Mouse (Mus musculus) midbrain, embryonic 12.5 days (tissue): ENCODE results near the gene Cdhr1. TPM values are rescaled to one million over a fixed set of nuclear protein-coding genes. Genes with fewer than 3 reads are reported as not detected.

ENCODE experiments used
- ATAC-seq: fragments of 200-750 bp; cut with Nextera tagmentation; 2 replicates; pipeline ENCODE4 v1.8.0; 2017; ENCODE audit warnings: low read depth, moderate TSS enrichment, moderate library complexity; ENCODE audit not compliant: low FRiP score
- H3K27ac ChIP-seq: fragments of 300-500 bp; sonication (generic); replicated peaks from 2 replicates; pipeline ENCODE4 v1.5.1; 2016; ENCODE audit warnings: mild to moderate bottlenecking
- H3K27me3 ChIP-seq: fragments of 300-500 bp; sonication (generic); 2 replicates; pipeline ENCODE4 v1.6.1; 2016; ENCODE audit warnings: mild to moderate bottlenecking
- H3K36me3 ChIP-seq: fragments of 300-500 bp; sonication (generic); 2 replicates; pipeline ENCODE4 v1.6.1; 2016
- H3K4me1 ChIP-seq: fragments of 300-500 bp; sonication (generic); 2 replicates; pipeline ENCODE4 v1.6.1; 2016
- H3K4me2 ChIP-seq: fragments of 300-500 bp; sonication (generic); replicated peaks from 2 replicates; pipeline ENCODE4 v1.6.1; 2016; ENCODE audit warnings: mild to moderate bottlenecking, moderate library complexity
- H3K4me3 ChIP-seq: fragments of 300-500 bp; sonication (generic); 2 replicates; pipeline ENCODE4 v1.5.1; 2016; ENCODE audit warnings: mild to moderate bottlenecking
- H3K9ac ChIP-seq: fragments of 300-500 bp; sonication (generic); replicated peaks from 2 replicates; pipeline ENCODE4 v1.6.1; 2016; ENCODE audit warnings: mild to moderate bottlenecking, moderate library complexity
- H3K9me3 ChIP-seq: fragments of 300-500 bp; sonication (generic); 2 replicates; pipeline ENCODE4 v1.6.1; 2016; ENCODE audit warnings: mild to moderate bottlenecking
- WGBS: fragments of 180-500 bp; shearing (Covaris S2); methylation state at CpG from one replicate; pipeline ENCODE4 v1.1.7; 2016; 5-methylcytosine and 5-hydroxymethylcytosine counted together
- polyA plus RNA-seq: library from polyadenylated mRNA; unstranded; fragments of >200 nt; fragmentation: Nextera tagmentation; extraction: Ambion mirVana; gene quantifications from 2 replicates; pipeline ENCODE4 v1.2.1, GENCODE M21; 2016

Cdhr1 gene
- polyA plus RNA-seq, 1 experiment from 2014 or later, result 0.17 TPM

DNA sequence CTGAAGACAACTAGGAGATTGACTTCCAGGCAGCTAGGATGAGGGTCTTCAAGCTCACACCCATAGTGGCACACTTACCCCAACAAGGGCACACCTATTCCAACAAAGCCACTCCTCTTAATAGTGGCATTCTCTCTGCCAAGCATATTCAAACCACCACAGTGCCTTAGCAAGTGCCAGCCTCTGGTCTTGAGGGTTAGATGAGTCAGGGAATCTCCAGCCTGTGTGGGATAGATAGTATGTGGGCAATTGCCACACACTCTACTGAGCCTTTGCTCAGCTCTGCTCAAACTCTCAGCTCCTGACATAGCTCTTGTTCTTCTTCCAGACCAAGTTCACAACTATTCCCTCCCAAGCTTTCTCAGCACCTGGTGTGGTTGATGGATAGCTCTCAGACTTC is 13.2 kb upstream of the Cdhr1 start:
- H3K27me3 ChIP-seq, result no peaks in the 10 kb centered on the region
- H3K27ac ChIP-seq, result no peak overlapping the region
- H3K36me3 ChIP-seq, result no peaks in the 10 kb centered on the region
- H3K9me3 ChIP-seq, result no peaks in the 10 kb centered on the region
- no peak overlapping the region for H3K4me3 ChIP-seq
- no peaks in the 10 kb centered on the region for H3K4me1 ChIP-seq
- ATAC-seq, result no peak
- H3K9ac ChIP-seq, result no peak overlapping the region
- H3K4me2 ChIP-seq, result no peak overlapping the region

DNA sequence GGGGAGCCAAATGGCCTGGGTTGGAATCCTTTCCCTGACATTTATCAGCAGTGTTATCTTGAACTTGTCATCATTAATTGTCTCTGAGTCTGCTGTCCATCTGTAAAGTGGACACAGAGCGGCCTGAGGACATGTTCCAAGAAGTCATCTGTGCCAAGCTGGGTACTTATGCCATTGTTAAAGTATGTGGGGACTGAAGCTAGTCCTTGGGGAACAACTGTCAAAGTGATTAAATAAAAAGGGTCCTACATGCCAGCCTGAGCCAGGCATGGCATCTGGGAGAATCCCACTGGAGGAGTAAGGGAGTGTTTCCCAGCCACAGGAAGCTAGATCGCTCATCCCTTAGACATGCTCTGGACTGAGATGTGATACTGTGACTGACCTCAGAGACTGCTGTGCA is 12.3 kb upstream of the Cdhr1 start:
- H3K9me3 ChIP-seq, result no peaks in the 10 kb centered on the region
- ATAC-seq, result no peak
- H3K27me3 ChIP-seq, result no peaks in the 10 kb centered on the region
- no peak overlapping the region for H3K9ac ChIP-seq
- 95% methylated on average over 2 of the region's 2 CpGs for WGBS
- no peaks in the 10 kb centered on the region for H3K36me3 ChIP-seq
- no peak overlapping the region for H3K4me2 ChIP-seq
- H3K4me1 ChIP-seq, result no peaks in the 10 kb centered on the region
- H3K27ac ChIP-seq, result no peak overlapping the region
- H3K4me3 ChIP-seq, result no peak overlapping the region

DNA sequence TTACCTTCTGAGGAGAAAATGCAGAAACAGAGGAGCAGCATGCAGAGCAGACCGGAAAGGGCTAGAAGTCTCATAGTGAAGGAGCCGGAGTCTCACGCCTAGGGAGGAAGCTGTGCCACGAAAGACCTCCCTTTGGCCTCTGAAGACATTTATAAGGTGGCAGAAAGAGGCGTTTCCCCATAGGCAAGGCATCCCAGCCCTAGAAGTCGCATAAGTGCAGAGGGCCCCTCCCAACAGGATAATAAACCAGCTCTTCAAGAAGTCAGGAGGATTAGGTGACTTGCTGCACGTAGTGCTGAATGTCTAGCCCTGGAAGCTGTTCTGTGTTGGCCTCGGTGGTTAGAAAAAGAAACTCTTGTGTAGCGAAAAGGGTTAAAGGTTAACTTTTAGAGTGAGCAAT is 11.8 kb upstream of the Cdhr1 start:
- Histone ChIP-seq H3K27me3 (no peaks in the 10 kb centered on the region), H3K4me2 (no peak overlapping the region), H3K9me3 (no peaks in the 10 kb centered on the region), H3K4me1 (no peaks in the 10 kb centered on the region), H3K4me3 (no peak overlapping the region), H3K9ac (no peak overlapping the region), H3K27ac (no peak overlapping the region), H3K36me3 (no peaks in the 10 kb centered on the region)
- 79% methylated on average over 9 of the region's 9 CpGs for WGBS
- ATAC-seq, result no peak

DNA sequence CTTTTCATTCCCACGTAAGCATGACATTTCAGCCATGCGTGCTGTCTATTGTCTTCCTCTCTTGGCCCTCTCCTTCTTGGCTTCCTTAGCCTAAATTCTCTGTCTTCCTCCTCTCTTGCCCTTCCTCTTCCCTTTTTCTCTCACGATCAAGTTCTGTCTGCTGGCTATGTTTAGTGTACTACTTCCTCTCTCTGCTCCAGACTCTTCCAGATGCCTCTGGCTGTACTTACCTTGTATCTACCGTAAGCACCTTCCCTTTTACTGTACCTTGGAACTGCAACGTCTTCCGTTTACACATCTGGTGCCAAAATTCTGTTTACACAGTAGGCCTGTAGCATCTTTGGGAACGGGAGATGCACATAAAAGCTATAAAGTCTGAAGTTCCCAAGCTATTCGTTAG is 11.3 kb upstream of the Cdhr1 start:
- no peaks in the 10 kb centered on the region for H3K27me3 ChIP-seq
- H3K9ac ChIP-seq, result no peak overlapping the region
- H3K4me2 ChIP-seq, result no peak overlapping the region
- no peaks in the 10 kb centered on the region for H3K4me1 ChIP-seq
- H3K27ac ChIP-seq, result no peak overlapping the region
- no peak overlapping the region for H3K4me3 ChIP-seq
- no peaks in the 10 kb centered on the region for H3K9me3 ChIP-seq
- no peak for ATAC-seq
- H3K36me3 ChIP-seq, result no peaks in the 10 kb centered on the region
- WGBS, result 91% methylated on average over 8 of the region's 8 CpGs

DNA sequence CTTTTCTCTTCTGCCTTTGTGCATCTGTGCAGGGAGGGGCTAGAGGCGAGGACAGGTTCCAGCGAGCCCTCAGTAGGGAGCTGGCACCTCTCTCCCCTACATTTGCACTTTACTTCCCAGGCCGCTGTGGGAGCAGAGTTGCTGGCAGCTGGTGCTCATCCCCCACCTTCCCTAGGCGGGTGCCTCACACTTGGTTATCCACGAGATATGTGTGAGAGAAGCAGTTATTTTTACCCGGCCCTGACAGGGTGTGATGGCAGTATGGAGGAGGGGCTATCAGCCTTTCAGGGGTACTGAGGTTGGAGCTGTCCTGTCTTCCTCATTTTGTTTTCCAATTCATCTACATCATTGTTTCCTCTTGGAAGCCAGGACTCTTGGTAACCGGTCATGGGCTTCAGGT is 7.7 kb upstream of the Cdhr1 start:
- no peak overlapping the region for H3K4me2 ChIP-seq
- no peaks in the 10 kb centered on the region for H3K4me1 ChIP-seq
- no peaks in the 10 kb centered on the region for H3K36me3 ChIP-seq
- no peaks in the 10 kb centered on the region for H3K27me3 ChIP-seq
- no peak overlapping the region for H3K4me3 ChIP-seq
- 47% methylated on average over 7 of the region's 7 CpGs for WGBS
- no peaks in the 10 kb centered on the region for H3K9me3 ChIP-seq
- no peak for ATAC-seq
- no peak overlapping the region for H3K9ac ChIP-seq
- no peak overlapping the region for H3K27ac ChIP-seq

DNA sequence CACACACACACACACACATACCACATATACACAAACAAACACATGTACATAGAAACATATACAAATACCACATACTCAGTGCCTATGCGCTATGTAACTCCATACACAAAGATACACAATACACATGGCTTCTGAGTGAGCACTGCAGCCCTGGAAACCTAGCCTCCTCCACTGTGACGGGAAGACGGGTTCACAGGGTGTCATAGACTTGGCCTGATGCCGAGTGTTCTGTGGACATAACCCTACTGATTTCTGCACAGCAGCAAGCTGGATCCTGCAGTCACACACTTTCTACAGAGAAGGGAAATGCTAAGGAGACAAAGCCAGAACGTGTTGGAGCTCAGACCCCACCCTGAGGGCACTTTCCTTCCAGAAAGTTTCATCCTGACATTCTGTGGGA is 6.6 kb upstream of the Cdhr1 start:
- Histone ChIP-seq H3K4me2 (no peak overlapping the region), H3K9me3 (no peaks in the 10 kb centered on the region), H3K4me3 (no peak overlapping the region), H3K36me3 (no peaks in the 10 kb centered on the region), H3K27me3 (no peaks in the 10 kb centered on the region), H3K27ac (no peak overlapping the region), H3K9ac (no peak overlapping the region), H3K4me1 (no peaks in the 10 kb centered on the region)
- WGBS, result 71% methylated on average over 5 of the region's 5 CpGs
- no peak for ATAC-seq

DNA sequence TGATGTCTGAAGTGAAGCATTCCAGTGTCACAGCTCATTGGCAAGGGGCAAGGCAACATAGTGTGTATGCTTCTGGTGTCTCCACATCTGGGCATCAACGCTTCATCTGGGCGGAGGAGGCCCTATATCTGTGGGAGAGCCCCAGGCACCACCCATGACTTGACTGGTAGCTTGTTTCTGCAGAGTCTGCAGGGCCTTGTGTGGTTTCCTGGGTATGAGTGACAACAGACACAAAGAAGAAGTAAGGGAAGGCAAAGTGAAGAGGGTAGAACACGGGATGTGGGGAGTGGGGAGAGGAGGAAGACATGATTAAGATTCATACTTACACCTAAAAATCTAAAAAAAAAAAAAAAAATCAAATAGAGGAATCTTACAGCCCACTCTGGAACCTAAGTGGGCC is 4.3 kb upstream of the Cdhr1 start:
- ATAC-seq, result no peak
- Histone ChIP-seq H3K9ac (no peak overlapping the region), H3K36me3 (no peaks in the 10 kb centered on the region), H3K27ac (no peak overlapping the region), H3K4me1 (peaks cover 8% of the 10 kb centered on the region), H3K9me3 (no peaks in the 10 kb centered on the region), H3K27me3 (peaks cover 21% of the 10 kb centered on the region), H3K4me2 (no peak overlapping the region), H3K4me3 (no peak overlapping the region)
- 85% methylated on average over 3 of the region's 3 CpGs for WGBS

DNA sequence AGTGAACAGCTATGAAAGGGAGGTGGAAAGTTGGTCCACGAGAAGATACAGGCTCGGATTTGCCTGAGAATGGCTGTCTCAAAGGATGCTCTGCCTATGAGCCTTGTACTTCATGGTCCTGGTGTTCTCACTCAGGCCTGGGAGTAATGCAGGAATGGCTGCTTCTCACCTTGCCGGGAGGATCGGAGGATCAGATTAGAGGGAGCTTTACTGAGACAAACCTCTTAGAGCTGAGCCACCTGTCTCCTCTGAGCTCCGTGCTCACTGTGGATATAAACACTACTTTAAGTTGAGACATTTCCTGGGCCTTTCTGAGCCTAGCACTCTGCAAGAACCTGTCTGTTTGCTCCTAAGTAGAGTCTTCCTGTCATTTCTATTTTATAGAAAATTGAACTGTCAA is 3.4 kb upstream of the Cdhr1 start:
- 76% methylated on average over 5 of the region's 5 CpGs for WGBS

DNA sequence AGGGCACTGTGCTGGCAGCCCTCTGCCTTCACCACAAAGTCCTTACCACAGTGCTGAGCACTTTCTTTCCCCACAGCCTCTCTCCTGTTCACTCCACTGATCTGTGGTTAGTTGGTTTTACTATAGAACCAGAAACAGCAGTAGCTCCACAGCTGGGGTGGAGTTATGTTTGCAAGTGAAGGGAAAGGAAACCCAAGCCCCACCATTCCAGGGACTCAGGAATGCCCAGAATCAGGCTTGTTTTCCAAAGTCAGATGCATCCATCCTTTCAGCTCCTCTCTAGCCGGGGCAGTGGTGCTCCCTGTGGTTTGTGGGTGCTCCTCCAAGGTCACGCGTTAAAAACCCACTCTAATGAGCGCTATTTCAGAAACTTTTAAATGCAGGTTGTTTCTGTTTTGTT is 2.6 kb downstream of the Cdhr1 start:
- Histone ChIP-seq H3K27me3 (peaks cover 29% of the 10 kb centered on the region), H3K4me2 (no peak overlapping the region), H3K9ac (no peak overlapping the region), H3K9me3 (no peaks in the 10 kb centered on the region), H3K27ac (no peak overlapping the region), H3K36me3 (no peaks in the 10 kb centered on the region), H3K4me1 (peaks cover 8% of the 10 kb centered on the region), H3K4me3 (no peak overlapping the region)
- WGBS, result 92% methylated on average over 4 of the region's 4 CpGs
- no peak for ATAC-seq

More for the DNA sequence above, 3.4 kb upstream of the Cdhr1 start:
- Histone ChIP-seq H3K9me3 (no peaks in the 10 kb centered on the region), H3K4me2 (no peak overlapping the region), H3K4me3 (no peak overlapping the region), H3K4me1 (peaks cover 8% of the 10 kb centered on the region), H3K36me3 (no peaks in the 10 kb centered on the region), H3K27ac (no peak overlapping the region), H3K9ac (no peak overlapping the region), H3K27me3 (peaks cover 29% of the 10 kb centered on the region)
- no peak for ATAC-seq

DNA sequence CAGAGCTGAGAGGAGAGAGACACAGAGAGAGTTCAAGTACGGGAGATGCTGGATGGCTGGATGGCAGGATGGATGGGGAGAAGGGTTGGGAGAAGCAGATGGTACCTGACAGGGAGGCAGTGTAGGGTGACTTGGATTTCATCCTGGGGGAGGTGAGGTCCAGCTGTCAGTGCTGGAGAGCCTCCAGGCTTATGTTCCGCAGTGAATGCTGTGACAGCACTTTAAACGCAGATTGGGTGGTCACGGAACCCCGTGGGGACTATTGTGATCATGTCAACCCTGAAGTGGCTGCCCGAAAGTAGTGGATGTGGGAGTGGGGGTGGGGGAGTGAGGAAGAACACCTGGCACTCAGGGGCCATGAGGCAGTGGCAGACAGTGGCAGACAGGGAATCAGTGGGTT is 3.7 kb downstream of the Cdhr1 start:
- ATAC-seq, result no peak
- peaks cover 28% of the 10 kb centered on the region for H3K27me3 ChIP-seq
- WGBS, result 77% methylated on average over 6 of the region's 6 CpGs

DNA sequence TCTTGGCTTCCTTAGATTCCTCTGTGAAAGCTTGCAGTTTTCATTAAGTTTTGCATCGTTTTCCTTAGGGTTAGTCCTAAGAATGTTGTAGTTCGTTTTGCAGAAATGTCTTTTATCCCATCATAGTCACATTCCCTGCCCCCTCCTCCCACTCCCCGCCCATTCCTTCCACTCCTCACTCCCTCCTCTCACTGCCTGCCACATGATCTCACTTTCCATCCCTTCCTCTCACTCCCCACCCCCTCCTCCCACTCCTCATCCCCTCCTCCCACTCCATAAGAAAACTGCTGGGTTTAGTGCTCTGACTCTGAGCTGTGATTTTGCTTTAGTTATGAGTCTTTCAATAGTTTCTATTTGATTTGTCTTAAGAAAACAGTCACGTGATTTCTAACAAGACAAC is 14.4 kb downstream of the Cdhr1 start:
- H3K9ac ChIP-seq, result no peak overlapping the region
- no peaks in the 10 kb centered on the region for H3K9me3 ChIP-seq
- 33% methylated on average over 4 of the region's 4 CpGs for WGBS
- no peak overlapping the region for H3K27ac ChIP-seq
- no peak overlapping the region for H3K4me2 ChIP-seq
- no peaks in the 10 kb centered on the region for H3K27me3 ChIP-seq
- ATAC-seq, result no peak
- H3K4me1 ChIP-seq, result 0 out of 2 replicates have a peak, but pooled peaks cover 5% of the 10 kb centered on the region
- H3K36me3 ChIP-seq, result no peaks in the 10 kb centered on the region
- H3K4me3 ChIP-seq, result no peak overlapping the region

More for the DNA sequence above, 3.7 kb downstream of the Cdhr1 start:
- H3K4me1 ChIP-seq, result peaks cover 8% of the 10 kb centered on the region
- no peaks in the 10 kb centered on the region for H3K36me3 ChIP-seq
- H3K9me3 ChIP-seq, result no peaks in the 10 kb centered on the region
- no peak overlapping the region for H3K9ac ChIP-seq
- H3K27ac ChIP-seq, result no peak overlapping the region
- H3K4me3 ChIP-seq, result no peak overlapping the region
- H3K4me2 ChIP-seq, result no peak overlapping the region

DNA sequence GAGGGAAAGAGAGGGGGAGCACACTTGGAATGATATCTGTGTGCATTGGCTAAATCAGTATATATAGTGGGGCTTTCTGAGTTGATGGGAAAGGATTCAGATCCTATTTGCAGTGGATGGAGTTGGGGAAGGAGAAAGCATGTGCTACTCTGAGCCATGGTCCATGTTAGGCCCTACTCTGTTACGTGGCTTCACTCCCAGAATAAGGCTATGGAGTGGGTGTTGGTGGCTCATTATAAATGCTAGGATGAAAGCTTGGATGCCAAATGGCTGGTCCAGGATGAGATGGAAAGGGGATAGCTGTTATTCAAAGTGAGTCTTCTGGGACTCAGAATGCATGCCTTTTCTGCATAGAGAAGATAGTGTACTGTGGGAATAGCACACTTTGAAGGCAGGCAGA is 17.4 kb downstream of the Cdhr1 start:
- Histone ChIP-seq H3K27ac (no peak overlapping the region), H3K9me3 (no peaks in the 10 kb centered on the region), H3K4me3 (no peak overlapping the region), H3K4me1 (0 out of 2 replicates have a peak, but pooled peaks cover 5% of the 10 kb centered on the region), H3K9ac (no peak overlapping the region), H3K4me2 (no peak overlapping the region), H3K27me3 (no peaks in the 10 kb centered on the region), H3K36me3 (no peaks in the 10 kb centered on the region)
- ATAC-seq, result no peak
- WGBS, result 92% methylated on average over 1 of the region's 1 CpGs

DNA sequence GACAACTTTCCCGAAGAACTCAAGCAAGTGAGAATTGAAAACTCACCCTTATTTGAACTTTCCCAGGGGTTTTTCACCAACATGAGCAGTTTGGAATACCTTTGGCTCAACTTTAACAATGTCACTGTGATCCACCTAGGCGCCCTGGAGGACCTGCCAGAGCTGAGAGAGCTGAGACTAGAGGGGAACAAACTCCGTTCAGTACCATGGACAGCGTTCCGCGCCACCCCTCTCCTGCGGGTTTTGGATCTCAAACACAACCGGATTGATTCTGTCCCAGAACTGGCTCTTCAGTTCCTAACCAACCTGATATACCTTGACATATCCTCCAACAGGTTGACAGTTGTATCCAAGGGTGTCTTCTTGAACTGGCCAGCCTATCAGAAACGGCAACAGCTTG is 29.6 kb downstream of the Cdhr1 start:
- WGBS, result 19% methylated on average over 9 of the region's 9 CpGs
- ATAC-seq, result no peak
- Histone ChIP-seq H3K27ac (no peak overlapping the region), H3K4me1 (no peaks in the 10 kb centered on the region), H3K4me3 (no peak overlapping the region), H3K36me3 (no peaks in the 10 kb centered on the region), H3K4me2 (no peak overlapping the region), H3K27me3 (no peaks in the 10 kb centered on the region), H3K9ac (no peak overlapping the region), H3K9me3 (no peaks in the 10 kb centered on the region)
